Mouse (Mus musculus) heart, adult 18-20 months (tissue): Measurements from ENCODE around the gene Col6a6. TPM values are rescaled to one million over a fixed set of nuclear protein-coding genes. Genes with fewer than 3 reads are reported as not detected.
"Not testable (repeated sequence)": the region's sequence is repeated elsewhere in the genome, so short reads cannot be mapped to it uniquely, and the experiment has no call there.

Experiments
- DNase-seq, 2 experiments: peaks; one replicate each; pipeline ENCODE4 v3.0.0; 2021 to 2022; ENCODE audit warnings: mixed read lengths in 1 of 2
- long read RNA-seq, 2 experiments: library from polyadenylated mRNA; stranded (forward); transcript quantifications; one replicate each; pipeline ENCODE4 v2.0.0; 2021
- total RNA-seq, 2 experiments: library from RNA; stranded (reverse); gene quantifications; 2 replicates each; pipeline ENCODE4 v1.2.3; 2021

Col6a6 gene
- 1 to 10 TPM; 2.8 to 3.5 TPM for total RNA-seq
- long read RNA-seq, experiment 1: 0 reads
- long read RNA-seq, experiment 2, partial matches to known transcripts: 1 of 1 reads
- long read RNA-seq, experiment 2, other reads (novel, unspliced or antisense): 0 of 1 reads

DNA sequence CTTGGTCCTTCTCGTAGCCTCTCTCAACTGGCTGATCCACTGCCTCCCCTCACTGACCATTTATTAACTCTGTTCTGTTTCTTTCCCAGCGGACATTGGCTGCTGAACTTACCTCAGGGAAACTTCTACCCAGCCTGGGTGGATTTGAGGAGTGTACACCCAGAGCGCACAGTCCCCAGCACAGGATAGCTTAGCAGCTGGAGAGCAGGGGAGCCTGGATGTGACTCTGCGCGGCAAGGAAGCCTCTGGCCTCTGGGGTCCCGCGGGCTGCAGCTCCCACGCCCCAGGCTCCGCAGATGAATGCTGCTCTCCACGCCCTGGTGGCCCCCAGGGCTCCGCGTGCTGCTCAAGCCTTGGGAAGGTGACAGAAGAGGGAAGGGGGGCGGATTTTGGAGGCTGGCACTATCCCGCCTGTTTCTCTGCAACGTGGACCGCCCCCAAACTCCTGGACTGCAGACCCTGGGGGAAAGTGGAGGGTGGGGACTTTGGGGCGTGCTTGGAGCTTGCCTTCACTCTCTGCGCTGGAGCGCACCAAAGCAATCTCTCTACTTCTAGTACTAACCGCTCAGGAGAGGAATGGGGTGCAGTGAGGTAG, at the start of gene Col6a6:
Gene Col6a6 (minus strand): TSS at position 370 of the 595 bp plus-strand sequence.
- DNase-seq: peak; percentile 39 to 47

DNA sequence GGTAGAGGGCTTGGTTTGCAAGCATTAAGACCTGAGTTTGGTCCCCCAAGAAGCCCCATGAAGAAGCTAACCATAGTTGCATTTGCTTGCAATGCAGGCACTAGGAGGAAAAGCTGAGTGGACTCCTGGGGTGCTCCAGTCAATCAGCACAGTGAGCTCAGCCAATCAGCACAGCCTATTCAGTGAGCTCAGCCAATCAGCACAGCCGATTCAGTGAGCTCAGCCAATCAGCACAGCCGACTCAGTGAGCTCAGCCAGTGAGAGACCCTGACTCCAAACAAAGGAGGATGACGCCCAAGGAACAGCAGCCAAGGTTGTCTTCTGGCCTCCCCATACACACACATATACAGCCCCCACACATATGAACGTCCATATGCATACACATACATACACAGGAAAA, 48.2 kb upstream of the Col6a6 start:
- DNase-seq: no peak

DNA sequence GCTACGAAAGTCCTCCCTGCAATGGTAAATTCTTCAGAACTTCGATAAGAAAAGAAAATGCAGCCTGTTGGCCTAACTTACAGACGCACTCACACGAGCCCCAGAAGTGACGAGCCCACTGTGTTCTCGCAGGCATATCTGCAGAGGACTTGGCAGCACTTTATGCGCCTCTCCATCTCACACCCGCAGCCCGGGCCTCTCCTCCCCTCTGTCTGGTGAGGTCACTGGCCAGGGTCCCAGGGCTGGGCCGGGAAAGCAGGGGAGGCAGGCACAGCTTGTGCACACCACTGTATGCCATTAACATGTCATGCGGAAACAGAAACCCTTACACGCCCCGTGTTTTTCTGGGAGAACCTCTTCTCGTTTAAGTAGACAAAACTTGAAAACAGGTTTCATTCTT, 43.7 kb upstream of the Col6a6 start:
- DNase-seq: peak; percentile 20 to 69

DNA sequence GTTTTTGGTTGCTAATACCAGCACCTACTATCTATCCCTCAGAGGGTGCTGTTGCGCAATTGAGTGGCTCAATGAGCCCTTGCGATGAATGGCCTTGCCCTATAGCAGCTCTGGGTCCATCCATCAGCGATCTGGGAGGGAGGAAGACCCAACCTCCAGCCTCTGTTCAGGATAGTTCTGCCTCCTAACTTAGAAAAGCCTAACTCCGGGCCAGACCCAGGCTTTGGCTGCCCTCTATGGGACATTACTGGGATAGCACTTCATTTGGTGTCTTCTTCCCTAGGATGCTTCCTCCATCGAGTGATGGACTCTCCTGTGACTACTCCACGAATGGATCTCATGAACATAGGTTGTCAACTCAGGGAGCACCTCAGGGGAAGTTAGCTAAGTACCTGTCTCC, 29.8 kb upstream of the Col6a6 start:
- DNase-seq: peak; percentile 55 to 83

DNA sequence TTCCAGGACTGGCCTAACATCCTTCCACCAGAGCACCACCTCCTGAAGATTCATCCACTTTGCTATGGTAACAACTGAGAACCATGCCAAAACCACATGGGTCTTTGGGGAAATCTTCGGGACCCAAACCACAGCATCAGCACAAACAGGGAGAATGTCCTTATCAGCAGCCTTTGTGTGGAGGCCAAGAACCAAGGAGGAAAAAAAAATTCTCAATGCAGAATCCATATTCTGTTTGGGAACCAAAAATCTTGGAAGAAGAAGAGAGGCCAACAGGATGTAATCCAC, 24.8 kb upstream of the Col6a6 start:
- peak in 1 of 2 experiments; percentile 67 for DNase-seq

DNA sequence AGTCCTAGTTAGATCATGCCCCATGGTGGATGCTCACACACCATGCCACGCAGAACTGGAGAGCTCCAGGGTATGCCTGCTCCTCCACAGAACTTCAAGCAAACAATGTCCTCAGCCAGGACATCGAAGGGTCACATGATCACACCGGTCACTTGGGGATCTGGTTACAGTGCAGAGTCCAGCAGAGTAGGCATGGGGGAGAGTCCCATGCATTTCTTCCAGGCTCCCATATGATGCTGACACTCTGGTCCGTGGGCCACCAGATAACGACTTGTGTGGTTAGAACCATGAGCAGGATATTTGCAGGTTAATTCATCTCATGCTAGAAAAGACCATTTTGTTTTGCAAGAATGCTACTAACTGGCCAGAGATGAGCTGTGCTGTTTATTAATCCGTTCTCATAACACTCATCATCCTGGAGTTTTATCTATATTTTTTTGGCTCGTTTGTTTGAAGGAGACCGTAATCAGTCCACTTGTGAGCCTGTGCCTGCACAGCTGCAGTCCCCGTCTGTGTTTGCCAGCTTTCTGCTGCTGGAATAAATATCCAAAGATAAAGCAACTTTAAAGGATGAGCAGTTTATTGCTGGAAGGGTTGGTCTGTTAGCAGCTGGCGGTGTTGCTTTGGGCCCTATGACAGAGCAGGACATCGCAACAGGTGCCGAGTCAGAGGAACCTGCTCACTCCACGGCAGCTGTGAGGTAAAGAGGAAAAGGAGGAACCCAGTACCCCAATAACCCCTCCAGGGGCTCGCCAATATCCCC, 24.2 kb upstream of the Col6a6 start:
- DNase-seq: peak; percentile 50 to 67

DNA sequence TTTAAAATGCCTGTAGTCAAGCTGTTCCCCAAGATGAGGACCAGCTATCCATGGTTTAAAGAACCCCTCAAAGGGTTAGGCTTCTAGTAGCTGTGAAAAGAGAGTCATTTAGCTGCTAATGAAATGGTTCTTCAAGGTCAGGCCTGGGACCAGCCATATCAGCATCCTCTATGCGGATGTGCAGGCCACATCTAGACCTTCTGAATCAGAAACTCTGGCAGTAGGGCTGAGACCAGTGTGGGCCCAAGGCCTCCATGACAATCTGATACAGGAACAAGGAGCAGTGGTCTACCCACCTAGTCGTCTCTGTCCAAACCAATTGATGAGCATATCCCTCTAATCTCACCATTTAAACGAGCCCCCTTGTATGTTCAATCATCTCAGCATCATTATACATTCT, 23.1 kb upstream of the Col6a6 start:
- no peak for DNase-seq

DNA sequence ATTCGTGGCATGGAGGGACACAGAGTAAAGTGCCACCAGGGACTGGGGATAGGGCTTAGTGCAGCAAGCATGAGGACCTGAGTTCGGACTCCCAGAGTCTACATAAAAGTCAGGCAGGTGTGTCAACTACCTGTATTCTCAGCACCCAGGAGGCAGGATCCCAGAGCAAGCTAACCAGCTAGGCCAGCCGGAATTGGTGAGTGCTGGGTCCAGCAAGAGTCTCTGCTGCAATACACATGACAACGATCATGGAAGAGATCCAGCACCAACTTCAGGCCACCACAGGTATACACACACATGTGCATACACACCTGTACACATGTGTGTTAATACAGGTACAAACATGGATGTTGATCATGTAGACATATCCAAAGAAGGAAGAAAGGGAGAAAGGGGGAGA, 20.4 kb upstream of the Col6a6 start:
- DNase-seq: no peak

DNA sequence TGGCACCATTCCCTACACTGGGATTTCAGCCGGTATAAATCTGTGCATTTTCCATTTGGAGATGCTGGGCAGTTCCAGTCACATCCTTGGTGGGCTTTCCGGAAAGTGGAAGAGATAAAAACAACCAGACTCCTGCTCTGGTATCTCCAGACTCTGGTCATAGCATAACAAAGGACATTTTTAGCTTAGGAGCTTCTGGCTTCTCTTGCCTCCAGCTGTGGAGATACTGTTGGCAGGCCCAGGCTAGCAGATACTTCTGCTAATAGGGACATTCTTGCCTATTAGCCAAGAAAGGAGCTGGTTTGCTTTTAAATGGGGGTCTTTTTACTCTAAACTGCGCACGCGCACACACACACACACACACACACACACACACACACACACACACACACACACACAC, 19.3 kb upstream of the Col6a6 start:
- DNase-seq: peak; percentile 20 to 52

DNA sequence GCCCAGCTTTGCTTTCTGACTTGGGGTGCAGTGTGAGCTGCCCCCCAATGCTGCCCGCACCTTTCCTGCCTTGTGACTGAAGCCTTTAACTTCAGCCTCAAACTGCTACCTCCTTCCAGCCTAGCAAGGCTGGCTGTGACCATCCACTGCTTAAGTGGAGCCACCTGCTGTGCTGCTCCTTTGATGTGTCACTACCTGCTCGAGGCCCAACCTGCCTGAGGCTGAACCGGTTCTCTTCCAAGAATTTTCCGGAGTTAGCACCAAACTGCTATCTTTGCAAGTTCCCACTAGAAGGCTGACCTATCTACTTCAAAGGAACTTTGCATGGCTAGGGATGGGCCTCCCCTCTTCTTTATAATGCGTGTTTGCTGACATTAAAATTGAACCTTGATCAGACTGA, 13.4 kb upstream of the Col6a6 start:
- not testable (repeated sequence) for DNase-seq

DNA sequence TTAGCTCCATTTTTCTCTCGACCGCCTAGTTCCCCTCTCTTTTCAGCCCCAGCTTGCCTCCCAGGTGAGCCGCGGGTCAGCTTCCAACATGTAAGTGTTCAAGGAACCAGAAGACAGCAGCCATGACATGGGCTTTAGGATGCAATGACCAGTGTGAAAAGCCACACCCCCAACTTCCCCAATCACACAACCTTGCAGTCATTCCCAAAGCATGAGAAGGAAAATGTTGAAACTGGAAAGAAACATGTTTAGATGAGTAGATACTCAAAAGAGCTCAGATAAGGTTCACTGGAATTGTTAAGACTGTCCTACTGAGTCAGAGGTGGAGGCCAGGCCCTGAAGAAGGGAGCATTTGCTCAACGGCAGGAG, 11.2 kb upstream of the Col6a6 start:
- no peak for DNase-seq

DNA sequence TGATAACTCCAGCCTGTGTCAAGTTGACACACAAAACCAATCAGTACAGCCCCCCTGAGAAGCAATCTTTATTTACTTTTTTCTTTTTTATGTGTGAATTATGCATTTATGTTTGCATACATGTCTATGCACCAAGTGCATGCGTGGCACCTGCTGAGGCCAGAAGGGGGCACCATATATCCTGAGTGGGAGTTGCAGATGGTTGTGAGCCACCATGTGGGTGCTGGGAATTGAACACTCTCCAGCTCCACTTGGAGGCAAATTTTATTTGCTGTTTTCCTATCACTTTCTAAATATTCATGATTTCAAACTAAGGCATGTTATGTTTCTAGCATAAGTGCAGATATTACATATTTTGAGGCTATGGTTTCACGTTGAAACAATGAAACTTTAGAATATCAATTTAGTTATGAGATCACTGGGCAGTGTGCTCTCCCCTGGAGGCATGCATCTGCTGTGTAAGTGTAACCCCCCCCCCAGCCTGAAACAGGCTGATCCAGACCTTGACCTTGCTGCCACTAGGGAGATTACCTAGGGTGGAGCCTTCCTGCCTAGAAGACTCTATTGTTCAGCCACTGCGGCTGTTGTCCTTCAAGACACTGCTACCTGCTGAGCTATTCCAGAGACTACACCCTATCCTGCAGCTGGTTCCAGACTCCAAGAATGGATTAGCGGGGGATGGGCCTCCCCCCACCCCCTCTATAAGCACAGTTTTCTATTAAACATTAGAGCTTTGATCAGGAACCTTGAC, 10.6 kb upstream of the Col6a6 start:
- no peak for DNase-seq

DNA sequence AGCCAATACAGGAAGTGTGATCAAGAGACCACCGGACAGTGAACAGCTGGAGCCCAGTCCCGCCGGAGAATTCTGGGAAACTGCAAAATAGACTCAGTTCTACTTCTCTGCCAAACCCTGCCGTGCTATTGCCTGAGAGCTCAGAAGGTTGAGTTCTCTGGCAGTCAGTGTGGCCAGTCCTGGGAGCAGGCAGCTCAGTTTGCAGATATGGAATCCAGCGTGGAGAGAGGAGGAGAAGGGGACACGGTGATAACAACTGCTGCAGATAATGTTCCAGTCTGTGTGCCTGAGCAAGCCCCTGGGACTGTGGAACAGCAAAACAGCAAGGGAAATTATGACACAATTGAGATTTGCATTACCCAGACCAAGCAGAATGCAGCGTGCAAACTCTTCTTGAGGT, 7.6 kb upstream of the Col6a6 start:
- peak; percentile 59 to 84 for DNase-seq

DNA sequence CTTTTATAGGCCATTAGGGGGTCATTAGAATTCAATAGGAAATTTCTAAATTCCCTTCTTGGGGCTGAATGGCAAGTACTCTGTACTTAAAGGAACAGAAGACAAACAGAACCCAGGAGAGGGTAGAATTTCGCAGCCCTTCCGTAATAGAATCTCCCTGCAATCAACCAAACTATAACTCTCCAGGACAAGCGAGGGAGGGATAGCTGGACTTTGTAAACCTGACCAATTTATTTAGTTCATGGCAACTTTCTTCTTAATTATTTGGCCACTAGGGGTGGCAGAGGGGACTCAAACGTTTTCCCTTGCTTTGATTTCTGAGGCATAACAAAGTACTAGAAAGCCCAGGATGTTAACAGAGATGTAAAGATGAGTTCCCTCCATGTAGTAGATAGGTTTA, 6.8 kb upstream of the Col6a6 start:
- no peak for DNase-seq

DNA sequence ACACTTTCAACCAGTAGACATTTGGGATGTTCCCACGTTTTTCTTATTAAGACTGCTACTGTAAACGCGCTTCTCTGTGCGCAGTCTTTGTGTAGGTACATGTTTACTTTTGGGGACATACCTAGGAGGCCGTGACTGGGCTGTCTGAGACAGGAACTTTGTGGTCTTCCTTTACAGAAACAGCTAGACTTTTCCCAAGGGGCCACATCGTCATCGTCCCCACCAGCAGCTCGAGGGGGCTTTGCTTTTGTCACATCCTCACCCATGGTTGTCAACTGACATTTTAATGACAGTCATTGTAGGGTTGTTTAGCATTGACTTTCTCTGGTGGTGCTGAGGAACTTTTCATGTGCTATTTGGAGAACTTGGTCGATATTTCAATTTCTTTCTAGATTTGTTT, 3.3 kb upstream of the Col6a6 start:
- no peak for DNase-seq

DNA sequence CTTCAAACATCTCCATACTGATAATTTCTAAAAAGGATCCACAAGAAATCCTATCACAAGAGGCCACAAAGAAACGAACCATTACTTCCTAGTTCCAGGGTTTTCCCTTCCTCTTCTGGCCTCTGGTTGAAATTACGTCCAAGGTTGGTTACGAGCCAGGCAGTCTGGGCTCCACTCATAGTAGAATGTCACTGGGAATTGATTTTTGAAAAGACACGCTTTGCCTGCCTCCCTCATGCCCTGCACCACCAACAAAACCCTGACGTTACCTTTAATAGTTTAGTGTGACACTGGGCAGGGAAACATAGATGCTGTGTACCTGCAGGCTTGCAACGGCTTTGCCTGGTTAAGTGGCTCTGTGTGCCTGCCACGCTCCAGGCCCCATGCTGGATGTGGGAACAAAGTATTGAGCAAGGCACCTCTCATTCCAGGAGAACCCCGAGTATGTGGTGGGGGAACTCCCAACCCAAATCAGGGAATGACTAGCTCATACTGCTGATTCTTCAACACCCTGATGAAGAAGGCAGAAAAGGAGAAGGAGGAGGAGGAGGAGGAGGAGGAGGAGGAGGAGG, 798 bp downstream of the Col6a6 start:
- DNase-seq: peak; percentile 65 to 76

DNA sequence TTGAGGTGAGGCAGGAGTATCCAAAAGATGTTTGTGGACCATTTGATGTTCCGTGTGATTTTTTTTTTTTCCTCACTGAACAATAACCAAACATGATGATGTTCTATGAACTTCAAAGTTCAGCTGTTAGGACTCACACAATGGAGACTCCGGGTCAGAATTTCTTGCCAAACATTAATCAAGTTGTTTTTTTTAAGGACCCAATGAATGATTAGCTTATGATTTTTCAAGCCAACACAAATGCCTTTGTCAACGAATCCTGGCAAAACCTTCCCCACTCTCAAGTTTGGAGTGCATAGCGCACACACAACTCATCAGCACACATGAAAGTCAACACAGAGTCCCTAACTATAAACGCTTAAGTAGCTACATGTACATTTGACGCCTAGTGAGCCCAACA, 7.2 kb downstream of the Col6a6 start:
- DNase-seq: no peak

DNA sequence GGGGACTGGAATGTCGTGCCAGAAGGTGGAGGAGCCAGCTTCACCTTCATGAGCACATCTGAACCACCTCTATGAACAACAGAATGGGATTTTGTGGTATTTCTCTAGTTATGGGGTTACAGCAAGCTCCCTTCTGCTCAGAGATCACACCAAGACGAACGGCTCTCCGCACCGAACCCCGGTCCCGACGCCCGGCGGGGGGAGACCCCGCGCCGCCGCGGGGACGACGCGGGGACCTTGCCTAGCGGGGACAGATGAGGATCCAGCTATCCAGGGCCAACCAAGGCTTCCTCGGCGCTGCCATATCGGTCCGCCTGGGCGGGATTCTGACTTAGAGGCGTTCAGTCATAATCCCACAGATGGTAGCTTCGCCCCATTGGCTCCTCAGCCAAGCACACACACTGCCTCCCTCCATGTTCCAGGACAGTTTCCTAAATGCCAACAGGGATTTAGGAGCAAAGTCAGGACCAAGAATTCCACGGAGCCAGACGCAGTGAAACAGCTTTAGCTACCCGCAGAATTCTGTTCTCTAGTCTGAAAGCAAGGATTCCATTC, 8.7 kb downstream of the Col6a6 start:
- DNase-seq: no peak

DNA sequence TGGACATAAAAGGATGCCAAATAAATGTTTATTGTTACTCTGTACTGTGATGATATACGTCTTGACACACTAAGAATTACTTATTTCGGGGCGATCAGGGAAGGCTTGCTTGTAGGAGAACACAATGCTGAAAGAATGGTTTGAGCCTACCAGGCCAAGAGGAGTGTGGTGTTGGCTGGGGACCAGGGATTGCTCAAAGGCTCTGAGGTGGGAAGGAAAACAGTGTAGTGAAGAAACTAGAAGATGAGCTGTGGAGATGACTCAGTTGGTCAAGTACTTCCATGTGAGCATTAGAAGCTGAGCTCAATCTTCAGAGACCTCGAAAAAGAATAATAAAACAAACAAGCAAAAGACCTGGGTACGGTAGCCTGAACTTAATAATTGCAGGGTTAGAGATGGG, 13.5 kb downstream of the Col6a6 start:
- peak; percentile 49 to 54 for DNase-seq

DNA sequence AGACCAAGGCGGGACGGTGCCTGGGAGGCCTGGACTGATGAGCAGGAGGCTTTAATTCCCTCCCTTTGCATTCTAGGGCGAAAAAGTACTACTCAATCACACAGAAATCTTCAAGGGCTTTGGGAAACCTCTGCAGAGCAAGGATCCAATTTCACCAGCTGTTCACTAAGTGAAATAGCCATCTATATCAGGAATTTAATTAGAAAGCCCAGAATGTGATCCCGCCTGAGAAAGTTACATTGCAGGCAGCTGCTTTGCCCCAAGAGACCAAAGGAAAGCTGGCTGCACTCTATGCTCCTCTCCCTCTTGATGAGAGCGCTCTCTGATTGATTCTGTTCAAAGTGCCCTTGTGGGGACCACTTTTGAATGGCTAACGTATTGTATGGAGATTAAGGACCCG, 16.5 kb downstream of the Col6a6 start:
- DNase-seq: peak; percentile 36 to 55

DNA sequence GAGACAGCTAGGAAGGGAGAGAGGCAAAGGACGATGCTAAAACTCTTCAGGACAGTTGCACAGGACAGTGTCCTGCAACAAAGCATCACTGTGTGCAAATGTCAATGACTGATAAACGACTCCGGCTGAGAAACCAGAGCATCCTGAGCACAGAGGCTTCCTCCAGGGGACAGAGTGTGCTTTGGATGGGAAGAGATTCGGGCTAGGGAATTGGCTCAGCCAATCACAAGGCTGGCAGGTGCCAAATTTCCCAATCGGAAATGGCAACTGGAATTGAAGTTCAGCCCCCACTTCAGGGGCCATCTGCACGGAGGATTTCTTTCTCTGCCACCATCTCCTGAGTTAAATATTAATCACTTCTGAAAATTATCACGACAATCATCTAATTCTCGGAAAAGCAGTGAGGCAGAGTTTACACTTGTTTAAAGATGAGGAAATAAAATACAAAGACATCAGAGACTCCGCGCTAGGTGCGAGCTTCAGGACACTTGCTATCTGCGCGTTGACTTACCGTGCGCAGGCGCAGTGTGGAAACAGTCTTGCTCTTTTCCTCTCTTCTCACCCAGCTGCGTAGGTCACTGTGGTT, 18.9 kb downstream of the Col6a6 start:
- DNase-seq: no peak

DNA sequence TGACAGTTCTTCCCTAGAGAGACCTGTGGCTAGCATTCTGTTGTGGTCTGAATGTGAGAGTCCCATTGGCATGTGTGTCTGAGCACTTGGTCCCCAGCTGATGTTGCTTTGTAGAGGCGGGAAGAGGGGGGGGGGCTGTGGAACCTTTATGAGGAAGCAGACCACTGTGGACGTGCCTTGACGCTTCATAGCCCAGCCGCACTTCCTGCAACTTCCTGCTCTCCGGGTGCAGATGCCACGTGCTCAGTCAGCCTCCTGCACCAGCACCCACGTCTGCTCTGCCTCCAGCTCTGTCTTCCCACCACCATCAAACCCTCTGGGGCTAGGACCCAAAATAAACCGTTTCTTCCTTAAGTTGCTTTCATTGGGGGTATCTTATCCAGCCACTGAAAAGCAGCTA, 24.5 kb downstream of the Col6a6 start:
- DNase-seq: no peak
